Mouse (Mus musculus): ENCODE measurements around the gene Lipt1. TPM values are rescaled to one million over a fixed set of nuclear protein-coding genes. Genes with fewer than 3 reads are reported as not detected.

Gene Lipt1
- total and polyA plus RNA-seq, 3 experiments: 7.5 to 13.2 (median 7.9) TPM

DNA sequence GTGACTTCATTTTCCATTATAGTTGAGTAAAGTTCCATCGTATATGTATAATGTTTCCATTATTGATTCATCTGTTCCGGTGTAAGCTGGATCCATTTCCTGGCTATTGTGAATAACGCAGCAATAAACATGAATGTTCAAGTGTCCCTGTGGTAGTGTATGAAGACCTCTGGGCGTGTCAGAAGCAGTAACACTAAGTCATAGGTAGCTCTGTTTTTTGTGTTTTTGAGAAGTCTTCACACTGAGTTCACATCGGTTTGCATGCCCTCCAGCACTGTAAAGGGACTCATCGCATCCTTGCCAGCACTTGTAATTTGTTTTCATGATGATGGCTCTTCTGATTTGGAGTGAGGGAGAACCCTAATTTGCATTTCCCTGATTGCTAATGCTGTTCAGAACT, 5.3 kb upstream of the Lipt1 start, which contains the start of gene Tsga10:
Tsga10 (minus strand) TSS at position 144 of the 400 bp plus-strand sequence.
- no peak for DNase-seq (ENCODE audit: extremely low read depth)
- in situ Hi-C loops (cut with MboI; ENCODE audit: low pct_ligation_motif_present, low pct_unique_long_range_greater_than_20kb, low sequenced_read_pairs): no loop called here

DNA sequence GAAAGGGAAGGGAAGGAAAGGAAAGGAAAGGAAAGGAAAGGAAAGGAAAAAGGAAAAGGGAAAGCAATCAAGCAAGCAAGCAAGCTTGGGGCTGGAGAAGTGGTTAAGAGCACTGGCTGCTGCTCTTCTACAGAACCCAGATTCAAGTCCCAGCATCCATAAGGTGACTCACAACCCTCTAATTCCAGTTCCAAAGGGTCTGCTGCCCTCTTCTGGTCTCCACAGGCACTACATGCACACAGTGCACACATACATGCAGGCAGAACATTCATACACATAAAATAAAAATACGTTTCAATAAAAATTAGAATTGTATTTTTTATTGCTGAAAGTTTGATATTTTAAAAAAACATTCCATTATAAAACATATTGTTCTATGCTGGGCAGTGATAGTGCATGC, 4.5 kb upstream of the Lipt1 start:
- no peak overlapping the region for H3K9ac ChIP-seq (ENCODE audit: insufficient read depth, low read depth)
- dilution Hi-C loops (cut with MboI; ENCODE audit: extremely low pct_ligation_motif_present, extremely low pct_unique_long_range_greater_than_20kb, low sequenced_read_pairs): no loop called here

More for the DNA sequence above, 5.3 kb upstream of the Lipt1 start, which contains the start of gene Tsga10:
- H3K9ac ChIP-seq (ENCODE audit: insufficient read depth, low read depth): peak within 1 kb of the TSS; percentile 50
- H3K4me1 ChIP-seq (ENCODE audit: control insufficient read depth in 1 of 2, insufficient read depth in 2 of 2): peaks cover 5 to 16% of the 10 kb centered on the region in 2 experiments; a peak in 2 of 4 replicates
- no peaks in the 10 kb centered on the region for H3K79me2 ChIP-seq (replicated peaks; ENCODE audit: control insufficient read depth, extremely low read depth, insufficient read depth, poor library complexity, severe bottlenecking)
- H3K27me3 ChIP-seq (replicated peaks): peaks cover 38% of the 10 kb centered on the region
- H3K36me3 ChIP-seq (replicated peaks in 1 of 2; ENCODE audit: control insufficient read depth in 1 of 2, insufficient read depth in 1 of 2, low read length in 1 of 2): no peaks in the 10 kb centered on the region
- H3K4me2 ChIP-seq (ENCODE audit: insufficient read depth, low read depth, poor library complexity, severe bottlenecking): peak within 1 kb of the TSS; percentile 81
- peak within 1 kb of the TSS; percentile 70 to 94 (median 78) for H3K4me3 ChIP-seq (replicated peaks in 1 of 3; ENCODE audit: low read depth in 2 of 3, low read length in 2 of 3, poor library complexity in 1 of 3)
- TF ChIP-seq CHD1 (IDR thresholded peaks at IDR 0.05; ENCODE audit: low read depth, low read length) (no peak), USF1 (IDR thresholded peaks at IDR 0.05; ENCODE audit: low read depth, low read length) (no peak), MXI1 (IDR thresholded peaks at IDR 0.05; ENCODE audit: low read depth, low read length) (no peak), POLR2A (IDR thresholded peaks at IDR 0.05; ENCODE audit: low read depth, low read length) (no peak), KAT2A (IDR thresholded peaks at IDR 0.05; ENCODE audit: insufficient replicate concordance, low read length) (no peak), TCF12 (IDR thresholded peaks at IDR 0.05; ENCODE audit: low read depth, low read length) (no peak), SIN3A (IDR thresholded peaks at IDR 0.05; ENCODE audit: low read length) (no peak), MAFK (IDR thresholded peaks at IDR 0.05; ENCODE audit: insufficient replicate concordance, low read length) (no peak), USF2 (conservative IDR thresholded peaks at IDR 0.05; ENCODE audit: low read depth, low read length) (no peak), IRF4 (IDR thresholded peaks at IDR 0.05; ENCODE audit: low read depth, low read length) (no peak), NELFE (IDR thresholded peaks at IDR 0.05; ENCODE audit: low read depth, low read length) (no peak)
- H3K9me3 ChIP-seq (replicated peaks; ENCODE audit: low read length): peaks cover 2% of the 10 kb centered on the region
- dilution Hi-C loops (cut with MboI; ENCODE audit: extremely low pct_ligation_motif_present, extremely low pct_unique_long_range_greater_than_20kb, low sequenced_read_pairs): no loop called here
- H3K27ac ChIP-seq (ENCODE audit: insufficient read depth, low read depth): no peak within 1 kb of the TSS

DNA sequence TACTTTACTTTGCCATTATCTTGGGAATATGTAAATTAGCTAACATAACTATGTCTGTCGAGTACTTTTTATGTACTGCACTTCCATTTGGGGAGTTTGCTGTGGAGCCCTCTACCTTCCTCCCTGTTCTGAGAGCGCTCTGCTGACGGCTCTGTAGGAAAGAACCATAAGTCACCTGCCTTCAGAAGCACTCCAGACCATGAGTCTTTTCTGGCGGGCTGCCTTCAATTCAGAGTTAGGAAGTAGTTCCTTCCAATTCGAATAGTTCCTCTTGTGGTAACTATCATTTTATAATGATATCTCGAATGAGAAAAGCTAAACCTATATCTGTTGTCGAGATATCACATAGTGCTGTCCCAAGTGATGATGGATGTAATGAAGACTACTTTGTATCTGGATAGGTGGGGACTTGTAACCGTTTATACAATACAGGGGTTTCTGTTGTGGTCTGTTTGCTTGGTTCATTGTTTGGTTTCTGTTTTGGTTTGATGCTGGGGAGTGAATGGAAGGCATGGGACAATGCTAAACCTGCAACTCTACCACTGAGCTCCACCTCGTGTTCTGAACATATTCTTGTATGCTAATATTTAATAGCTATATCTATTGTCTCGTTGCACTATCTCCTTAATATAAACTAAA, 3.7 kb upstream of the Lipt1 start:
- Histone ChIP-seq H3K36me3 (replicated peaks in 1 of 2; ENCODE audit: control insufficient read depth in 1 of 2, insufficient read depth in 1 of 2, low read length in 1 of 2) (no peaks in the 10 kb centered on the region), H3K9ac (ENCODE audit: insufficient read depth, low read depth) (no peak overlapping the region), H3K4me1 (ENCODE audit: control insufficient read depth in 1 of 2, insufficient read depth in 2 of 2) (peaks cover 5 to 21% of the 10 kb centered on the region in 2 experiments; a peak in 2 of 4 replicates), H3K27me3 (replicated peaks) (peaks cover 27% of the 10 kb centered on the region), H3K4me3 (replicated peaks in 1 of 3; ENCODE audit: low read depth in 2 of 3, low read length in 2 of 3, poor library complexity in 1 of 3) (peak overlapping the region in 1 of 3 experiments; percentile 5), H3K79me2 (replicated peaks; ENCODE audit: control insufficient read depth, extremely low read depth, insufficient read depth, poor library complexity, severe bottlenecking) (no peaks in the 10 kb centered on the region), H3K4me2 (ENCODE audit: insufficient read depth, low read depth, poor library complexity, severe bottlenecking) (0 out of 2 replicates have a peak overlapping the region, but pooled peaks have one; percentile 9), H3K9me3 (replicated peaks; ENCODE audit: low read length) (peaks cover 2% of the 10 kb centered on the region), H3K27ac (ENCODE audit: insufficient read depth, low read depth) (no peak overlapping the region)
- DNase-seq (ENCODE audit: extremely low read depth): no peak
- dilution Hi-C loops (cut with MboI; ENCODE audit: extremely low pct_ligation_motif_present, extremely low pct_unique_long_range_greater_than_20kb, low sequenced_read_pairs): no loop called here
- in situ Hi-C loops (cut with MboI; ENCODE audit: low pct_ligation_motif_present, low pct_unique_long_range_greater_than_20kb, low sequenced_read_pairs): no loop called here
- TF ChIP-seq SIN3A (IDR thresholded peaks at IDR 0.05; ENCODE audit: low read length) (no peak), ETS1 (conservative IDR thresholded peaks at IDR 0.05; ENCODE audit: low read depth, low read length) (no peak), HCFC1 (IDR thresholded peaks at IDR 0.05; ENCODE audit: low read depth, low read length) (no peak), BHLHE40 (IDR thresholded peaks at IDR 0.05; ENCODE audit: low read depth, low read length) (no peak), GABPA (IDR thresholded peaks at IDR 0.05; ENCODE audit: insufficient replicate concordance, low read depth, low read length) (no peak), ELF1 (IDR thresholded peaks at IDR 0.05; ENCODE audit: low read depth, low read length) (no peak), ZNF384 (IDR thresholded peaks at IDR 0.05; ENCODE audit: low read depth, low read length) (no peak), TCF12 (IDR thresholded peaks at IDR 0.05; ENCODE audit: low read depth, low read length) (no peak), MAZ (IDR thresholded peaks at IDR 0.05; ENCODE audit: low read depth, low read length) (no peak), POLR2AphosphoS2 (IDR thresholded peaks at IDR 0.05; ENCODE audit: low read depth, low read length) (no peak), ZKSCAN1 (IDR thresholded peaks at IDR 0.05; ENCODE audit: borderline replicate concordance, low read depth, low read length) (no peak), USF2 (conservative IDR thresholded peaks at IDR 0.05; ENCODE audit: low read depth, low read length) (no peak), MAX (IDR thresholded peaks at IDR 0.05; ENCODE audit: low read length) (no peak), MEF2A (IDR thresholded peaks at IDR 0.05; ENCODE audit: borderline replicate concordance, low read depth, low read length) (no peak), ZMIZ1 (IDR thresholded peaks at IDR 0.05; ENCODE audit: low read depth, low read length) (no peak)

More for the DNA sequence above, 4.5 kb upstream of the Lipt1 start:
- Histone ChIP-seq H3K27me3 (replicated peaks) (peaks cover 33% of the 10 kb centered on the region), H3K4me2 (ENCODE audit: insufficient read depth, low read depth, poor library complexity, severe bottlenecking) (no peak overlapping the region), H3K27ac (ENCODE audit: insufficient read depth, low read depth) (no peak overlapping the region), H3K36me3 (replicated peaks in 1 of 2; ENCODE audit: control insufficient read depth in 1 of 2, insufficient read depth in 1 of 2, low read length in 1 of 2) (no peaks in the 10 kb centered on the region), H3K9me3 (replicated peaks; ENCODE audit: low read length) (peaks cover 2% of the 10 kb centered on the region), H3K79me2 (replicated peaks; ENCODE audit: control insufficient read depth, extremely low read depth, insufficient read depth, poor library complexity, severe bottlenecking) (no peaks in the 10 kb centered on the region), H3K4me3 (replicated peaks in 1 of 3; ENCODE audit: low read depth in 2 of 3, low read length in 2 of 3, poor library complexity in 1 of 3) (no peak overlapping the region), H3K4me1 (ENCODE audit: control insufficient read depth in 1 of 2, insufficient read depth in 2 of 2) (peaks cover 5 to 21% of the 10 kb centered on the region in 2 experiments; a peak in 2 of 4 replicates)
- peak; percentile 74 for DNase-seq (ENCODE audit: extremely low read depth)
- peak; percentile 81 to 86 for TF ChIP-seq CTCF (conservative IDR thresholded peaks at IDR 0.05 in 1 of 2, IDR thresholded peaks at IDR 0.05 in 1 of 2; ENCODE audit: low read depth in 2 of 2, low read length in 2 of 2)
- no peak for TF ChIP-seq RCOR1 (conservative IDR thresholded peaks at IDR 0.05; ENCODE audit: low read depth, low read length)
- TF ChIP-seq RAD21 (IDR thresholded peaks at IDR 0.05; ENCODE audit: low read depth, low read length): peak; percentile 76
- peak; percentile 53 for TF ChIP-seq SMC3 (IDR thresholded peaks at IDR 0.05; ENCODE audit: low read depth, low read length)
- in situ Hi-C loops (cut with MboI; ENCODE audit: low pct_ligation_motif_present, low pct_unique_long_range_greater_than_20kb, low sequenced_read_pairs): no loop called here
